Mouse (Mus musculus) natural killer cell, adult 2 months (primary cell): ENCODE results near the gene Megf9.

ENCODE experiments used
- DNase-seq, 2 experiments: peaks; one replicate each; pipeline ENCODE4 v3.0.0; 2022; ENCODE audit warnings: low spot score in 2 of 2

The Megf9 gene

DNA sequence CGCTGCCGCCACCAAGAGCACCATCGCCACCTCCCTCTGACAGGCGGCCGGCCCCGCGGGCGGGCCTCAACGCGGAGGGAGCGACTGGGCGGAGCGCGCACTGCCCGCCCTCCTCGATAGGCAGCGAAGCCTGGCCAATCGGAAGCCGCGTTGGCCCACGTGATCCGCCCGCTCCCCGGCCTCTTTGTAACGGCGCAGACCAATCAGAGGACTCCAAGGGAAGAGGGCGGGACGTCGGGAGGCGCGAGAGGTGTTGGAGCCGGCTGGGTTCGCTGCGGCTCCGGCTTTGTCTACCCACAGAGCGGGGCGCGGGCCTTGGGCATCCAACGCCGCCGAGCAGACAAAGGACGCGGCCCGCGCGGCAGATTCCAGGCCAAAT is at the start of gene Megf9:
TSS of gene Megf9 (minus strand) at position 105 of the 379 bp plus-strand sequence.
- DNase-seq = peak; percentile 95

DNA sequence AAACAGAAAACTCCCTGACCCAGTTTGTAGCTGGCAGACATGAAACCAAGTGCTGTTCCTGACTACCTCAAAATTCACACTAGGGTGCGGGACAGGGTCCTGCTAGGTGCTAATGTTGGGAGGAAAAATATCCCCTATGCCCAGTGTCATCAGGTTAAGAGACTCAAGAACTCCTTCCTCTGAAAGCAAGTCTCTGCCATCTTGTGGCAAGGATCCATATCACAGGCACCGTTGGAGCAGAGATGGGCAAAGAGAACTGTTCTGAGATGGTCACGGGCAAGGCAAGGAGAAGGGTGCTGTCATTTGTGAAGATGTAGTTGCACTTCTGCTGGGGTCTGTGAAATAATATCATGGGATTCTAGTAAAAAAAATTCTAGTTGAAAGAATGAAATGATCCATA is 44.9 kb upstream of the Megf9 start:
- no peak for DNase-seq

DNA sequence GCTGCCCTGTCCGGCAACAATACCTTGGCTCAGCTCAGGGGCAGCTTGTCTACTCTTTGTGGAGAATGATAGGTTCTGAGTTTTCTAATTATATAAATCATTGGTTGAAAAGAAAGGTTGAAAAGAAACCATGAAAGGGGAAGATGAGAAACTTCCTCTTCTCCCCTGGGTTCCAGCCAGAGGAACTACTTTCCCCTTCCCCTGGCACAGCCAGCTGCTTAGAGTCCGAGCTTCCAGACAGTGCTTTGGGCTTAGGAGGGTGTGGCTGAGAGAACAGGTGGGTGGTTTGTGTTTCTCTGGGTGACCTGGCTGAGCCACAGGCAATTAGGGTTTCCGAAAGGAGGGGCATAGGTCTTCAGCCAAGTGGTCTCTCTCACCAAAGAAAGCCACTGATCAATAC is 43.5 kb upstream of the Megf9 start:
- no peak for DNase-seq

DNA sequence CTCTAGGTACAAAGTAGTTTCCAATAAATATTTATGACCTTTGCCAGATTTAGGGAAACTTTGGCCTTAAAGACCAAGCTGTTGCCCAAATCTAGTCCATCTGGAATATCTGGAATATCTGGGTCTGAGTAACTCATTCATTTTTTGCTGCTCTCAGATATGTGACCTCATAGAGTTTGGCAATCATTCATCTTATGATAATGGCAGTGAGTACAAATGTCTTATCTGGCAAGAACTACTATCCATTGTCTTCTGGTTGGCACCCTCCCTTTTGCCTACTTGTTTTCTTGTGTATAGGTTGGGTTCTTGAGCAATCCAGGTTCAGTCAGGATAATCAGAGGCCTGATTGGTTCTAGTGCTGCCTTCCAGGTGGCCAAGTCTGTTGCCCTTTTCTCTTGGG is 41.3 kb upstream of the Megf9 start:
- DNase-seq = no peak

DNA sequence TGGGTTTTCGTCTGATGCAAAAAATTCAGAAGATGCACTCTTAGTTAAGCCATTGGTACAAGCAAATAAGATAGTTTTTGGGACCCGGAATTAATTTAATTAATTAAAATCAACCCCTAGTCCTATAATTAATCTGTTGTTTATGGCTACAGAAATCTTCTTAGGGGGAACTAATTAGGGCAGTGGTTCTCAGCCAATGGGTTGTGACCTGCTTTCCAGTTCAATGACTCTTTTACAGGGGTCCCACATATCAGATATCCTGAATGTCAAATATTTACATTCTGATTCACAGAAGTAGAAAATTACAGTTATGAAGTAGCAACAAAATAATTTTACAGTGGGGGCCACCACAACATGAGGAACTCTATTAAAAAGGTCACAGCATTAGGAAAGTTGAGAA is 39.1 kb upstream of the Megf9 start:
- DNase-seq = no peak

DNA sequence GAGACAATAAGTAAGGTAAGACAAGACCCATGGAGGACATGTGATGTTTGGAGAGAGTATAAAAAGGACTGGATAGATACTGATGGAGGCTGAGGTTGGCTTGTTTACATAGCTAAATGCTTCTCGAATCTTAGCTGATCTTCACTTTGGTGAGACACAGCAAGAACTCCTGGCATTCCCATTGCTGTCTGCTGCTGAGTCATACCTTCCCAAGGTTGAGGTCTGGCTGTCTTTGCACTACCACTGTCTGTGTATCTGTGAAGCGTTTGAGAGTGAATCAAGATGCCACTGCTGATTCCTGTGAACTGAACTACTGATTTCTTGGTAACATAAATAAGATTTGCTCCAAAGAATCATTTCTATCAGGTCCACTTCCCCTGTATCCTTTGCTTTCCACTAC is 19.1 kb upstream of the Megf9 start:
- no peak for DNase-seq

DNA sequence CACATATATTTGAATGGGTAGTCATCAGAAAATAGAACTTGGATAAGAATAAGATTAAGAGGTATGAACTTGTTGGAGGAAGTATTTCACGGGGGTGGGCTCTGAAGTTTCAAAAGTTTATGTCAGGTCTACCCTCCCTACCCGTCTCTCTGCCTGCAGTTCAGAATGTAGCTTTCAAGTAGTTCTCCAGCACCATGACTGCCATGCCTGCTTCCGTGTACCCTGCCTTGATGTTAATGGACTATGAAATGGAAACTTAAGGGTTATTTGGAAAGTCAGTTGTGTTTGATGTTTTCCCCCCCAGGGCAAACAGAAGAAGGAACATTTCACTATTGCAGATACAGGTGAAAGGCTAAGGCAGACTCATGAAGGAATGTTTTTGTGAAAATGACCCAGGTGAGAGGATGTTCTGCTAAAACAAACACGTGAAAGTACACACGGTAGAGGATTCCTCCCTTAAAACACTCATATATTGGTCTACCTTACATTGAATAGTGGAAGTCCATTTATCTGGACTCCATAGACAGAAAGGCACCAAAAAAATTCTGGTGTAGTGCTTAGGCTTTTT is 18.5 kb upstream of the Megf9 start:
- no peak for DNase-seq

DNA sequence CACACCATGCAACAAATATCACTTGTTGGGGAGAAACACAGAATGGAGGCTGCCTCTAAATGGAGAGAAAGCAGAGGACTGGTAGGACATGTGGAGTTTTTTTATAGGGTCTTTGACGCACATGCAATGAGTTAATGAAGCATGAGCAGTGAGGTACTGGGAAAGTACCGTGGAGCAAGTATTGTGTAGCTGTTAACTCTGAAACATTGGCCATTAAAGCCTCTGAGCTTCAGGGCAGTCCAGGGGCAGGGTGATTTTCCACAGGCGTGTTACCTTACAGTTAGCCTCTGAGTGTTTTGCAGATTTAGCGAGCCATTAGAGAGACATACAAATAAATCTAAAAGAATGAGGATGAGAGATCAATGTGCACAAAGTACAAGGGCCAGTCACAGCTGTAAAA is 17.3 kb upstream of the Megf9 start:
- no peak for DNase-seq

DNA sequence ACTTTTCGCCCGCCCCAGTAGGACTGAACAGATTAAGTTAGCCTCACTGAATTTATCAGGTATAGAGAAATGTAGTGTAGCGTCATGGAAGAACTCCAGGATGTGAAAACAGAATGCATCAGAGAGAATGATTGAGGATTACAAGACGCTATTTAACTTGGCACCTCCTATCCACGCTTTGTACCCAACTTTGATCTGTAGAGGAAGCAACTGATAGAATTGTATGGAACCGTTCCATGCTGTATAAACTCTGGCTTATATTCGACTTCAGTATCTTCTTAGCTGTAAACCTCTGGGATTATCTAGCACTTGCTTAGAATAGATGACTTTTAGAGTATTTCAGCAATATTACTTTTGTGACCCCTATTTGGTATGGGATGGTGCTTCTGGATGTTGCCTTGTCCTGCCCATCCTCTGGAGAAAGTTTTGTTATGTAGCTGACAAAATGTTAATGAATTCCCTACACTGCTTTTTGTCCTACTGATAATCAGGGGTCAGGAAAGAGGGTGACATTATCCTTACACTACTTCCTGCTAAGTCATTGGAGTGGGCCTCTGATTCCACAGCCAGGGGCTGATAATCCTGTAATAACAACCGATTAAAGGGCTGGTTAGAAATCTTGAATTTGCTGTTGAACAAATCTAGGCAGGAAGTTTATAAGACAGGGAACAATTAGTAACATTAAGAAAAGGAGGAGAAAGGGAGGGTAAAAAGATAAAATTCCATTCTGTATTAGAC is 12.8 kb upstream of the Megf9 start:
- no peak for DNase-seq

DNA sequence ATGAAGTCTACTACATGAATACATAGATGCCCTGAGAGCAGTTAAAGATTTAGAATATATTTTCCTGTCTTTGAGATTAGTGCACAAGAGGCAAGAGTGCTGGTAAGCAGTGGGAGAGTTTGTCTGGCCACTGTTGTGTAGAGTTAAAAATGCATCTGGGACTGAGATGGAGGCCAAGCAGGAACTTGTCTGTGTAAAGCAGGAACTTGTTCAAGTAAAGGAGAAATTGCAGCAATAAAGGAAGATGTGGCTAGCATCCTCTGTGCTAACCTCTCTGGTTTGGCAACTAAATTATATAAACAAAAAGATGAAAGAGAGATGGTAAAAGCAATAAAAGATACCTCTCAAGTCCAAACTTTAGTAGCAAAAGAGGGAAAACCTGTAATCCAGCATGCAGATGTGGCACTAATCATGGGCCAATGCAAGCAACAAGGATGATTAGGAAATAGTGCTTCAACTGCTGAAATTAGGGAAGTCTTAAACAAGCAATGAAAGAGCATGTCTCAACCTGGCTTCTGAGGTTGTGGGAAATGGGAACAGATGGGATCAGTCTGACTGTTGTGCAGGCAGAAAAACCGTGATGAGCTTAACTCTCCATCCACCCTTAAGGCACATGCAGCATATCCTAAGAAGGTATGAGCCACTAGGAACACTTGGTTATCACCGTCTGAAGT is 11.2 kb upstream of the Megf9 start:
- no peak for DNase-seq

DNA sequence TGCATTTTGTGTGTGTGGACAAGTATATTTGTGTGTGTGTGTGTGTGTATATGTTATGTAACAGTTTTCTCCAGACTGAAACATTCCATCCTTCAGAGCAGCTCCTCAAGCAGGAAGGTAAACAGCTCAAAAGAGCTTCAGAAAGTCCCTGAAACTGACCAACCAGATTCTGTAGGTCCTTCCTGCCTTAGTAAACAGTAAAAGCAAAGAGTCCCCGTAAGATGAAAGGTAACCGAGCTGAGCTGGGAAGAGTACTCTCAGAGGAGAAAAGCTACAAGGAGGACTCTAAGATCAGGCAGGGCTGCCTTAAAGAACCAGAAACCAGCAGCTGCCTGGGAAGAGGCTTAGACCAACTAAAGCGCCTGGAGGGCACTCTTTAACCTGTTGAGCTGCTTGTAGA is 9.6 kb upstream of the Megf9 start:
- no peak for DNase-seq

DNA sequence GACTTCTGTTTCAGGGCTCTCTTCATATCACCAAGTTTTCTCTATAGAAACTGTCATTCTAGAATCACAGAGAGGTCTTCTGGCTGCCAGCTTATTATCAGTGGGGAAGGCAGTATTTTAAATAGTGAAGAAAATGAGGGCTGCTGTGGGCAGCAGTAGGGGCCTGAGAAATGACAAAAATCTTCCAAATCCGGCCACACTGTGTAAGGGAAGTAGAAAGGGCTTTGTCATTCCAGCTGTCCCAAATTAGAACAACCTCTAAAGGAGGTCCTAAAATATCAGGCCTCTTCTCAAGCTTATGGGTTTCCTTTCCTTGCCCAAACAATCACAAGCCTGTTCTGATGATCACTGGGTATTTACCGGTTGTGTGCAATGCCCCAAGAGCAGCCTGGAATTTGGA is 7.6 kb upstream of the Megf9 start:
- no peak for DNase-seq

DNA sequence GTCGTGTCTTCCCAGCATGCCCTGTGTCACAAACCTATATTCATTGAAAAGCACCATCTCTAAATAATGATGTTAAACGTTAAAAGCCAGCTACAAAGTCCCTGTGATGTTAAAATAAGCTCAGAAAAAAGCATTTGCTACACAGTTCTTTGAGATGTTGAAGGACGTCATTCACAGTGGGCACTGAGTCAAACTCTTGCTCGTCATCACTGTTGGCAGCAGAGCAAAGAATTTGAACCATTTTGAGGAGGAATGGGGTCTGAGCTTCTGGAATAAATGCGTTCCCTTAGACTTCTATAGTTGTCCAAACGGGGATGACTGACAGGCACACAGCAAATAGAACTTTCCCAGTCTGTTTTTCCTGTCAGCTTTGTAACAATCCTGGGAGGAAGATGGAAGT is 5.9 kb upstream of the Megf9 start:
- no peak for DNase-seq

DNA sequence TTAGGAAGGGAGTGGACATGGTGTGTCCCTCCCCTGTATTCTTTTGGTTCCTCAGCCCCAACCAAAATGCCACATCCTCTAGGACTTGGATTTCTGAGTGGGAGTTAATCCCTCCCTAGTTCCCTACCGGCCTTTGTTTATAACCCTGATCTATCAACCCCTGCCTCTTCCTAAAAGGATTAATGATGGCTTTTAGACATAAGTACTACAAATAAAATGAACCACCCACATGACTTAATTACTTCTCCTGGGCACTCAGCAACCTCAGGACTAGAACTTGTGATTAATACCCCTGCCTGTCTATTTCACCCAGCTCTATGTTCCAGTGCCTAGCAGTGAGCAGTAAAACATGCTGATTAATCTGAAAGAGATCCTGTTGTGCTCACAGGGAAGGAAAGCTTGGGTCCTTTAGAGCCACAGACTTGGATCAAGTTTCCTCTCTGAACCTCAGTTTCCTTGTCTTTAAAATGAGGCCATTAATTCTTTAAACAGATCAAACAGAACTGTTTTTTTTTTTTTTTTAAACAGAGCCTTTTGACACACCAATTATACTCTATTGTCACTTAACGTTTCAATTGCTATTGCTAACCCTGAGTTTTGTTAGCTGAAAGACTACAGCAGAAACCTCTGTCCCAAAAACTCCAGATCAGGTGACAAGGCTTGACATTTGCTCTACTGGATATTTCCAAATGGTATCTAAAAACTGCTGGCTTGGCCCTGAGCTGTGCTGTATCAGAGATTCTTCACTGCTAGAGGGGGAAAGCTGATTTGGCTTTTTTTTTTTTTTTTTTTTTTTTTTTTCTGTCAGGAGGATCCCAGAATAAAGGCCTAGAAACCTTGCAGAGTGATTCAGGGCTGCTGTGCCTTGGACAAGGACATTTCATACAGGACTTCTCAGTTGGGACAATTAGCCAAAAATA is 2.1 kb upstream of the Megf9 start:
- DNase-seq = no peak

DNA sequence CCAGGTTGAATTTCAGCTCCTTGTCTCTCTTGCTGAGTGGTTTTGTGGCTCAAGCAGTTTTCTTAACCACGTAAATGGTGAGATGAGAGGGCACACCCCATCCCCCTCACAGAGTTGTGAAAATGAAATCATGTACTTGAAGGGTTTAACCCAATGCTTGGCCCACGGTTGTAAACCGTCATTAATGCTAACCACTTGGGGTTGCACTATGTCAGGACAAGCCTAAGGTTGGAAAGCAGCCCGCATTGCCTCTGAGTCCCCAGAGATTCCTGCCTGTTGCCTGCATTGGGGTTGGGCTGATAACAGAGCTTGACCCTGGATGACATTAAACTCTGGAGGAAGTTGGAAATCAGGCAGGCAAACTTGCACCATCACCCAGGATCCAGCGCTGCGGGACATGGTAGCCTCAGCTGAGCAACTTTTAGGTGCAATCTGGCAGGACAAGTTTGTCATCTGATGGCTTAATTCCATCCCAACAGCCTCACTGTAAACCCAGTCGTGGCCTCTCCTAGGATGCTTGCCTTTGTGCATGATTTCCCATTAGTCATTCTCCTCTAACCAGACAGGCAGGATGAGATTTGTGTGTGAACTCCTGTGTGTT is 1.0 kb upstream of the Megf9 start:
- peak; percentile 26 to 56 for DNase-seq

DNA sequence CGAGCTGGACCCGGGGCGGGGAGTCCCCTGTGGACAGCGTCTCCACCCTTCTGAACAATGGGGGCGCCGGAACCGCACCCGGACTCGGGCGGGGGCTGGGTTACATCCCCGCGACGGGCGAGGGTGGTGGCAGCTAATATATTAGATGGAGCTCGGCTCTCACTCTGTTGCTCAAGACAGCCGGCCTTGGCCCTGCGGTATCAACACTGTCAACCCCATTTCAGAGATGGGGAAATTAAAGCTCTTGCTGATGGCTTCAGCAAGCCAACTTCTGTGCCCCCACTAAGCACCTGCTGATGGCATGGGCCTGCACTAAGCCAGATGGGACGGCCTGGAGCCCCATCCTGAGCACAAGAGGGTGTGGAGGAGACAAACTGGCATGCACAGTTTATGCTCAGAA is 494 bp upstream of the Megf9 start:
- no peak for DNase-seq

DNA sequence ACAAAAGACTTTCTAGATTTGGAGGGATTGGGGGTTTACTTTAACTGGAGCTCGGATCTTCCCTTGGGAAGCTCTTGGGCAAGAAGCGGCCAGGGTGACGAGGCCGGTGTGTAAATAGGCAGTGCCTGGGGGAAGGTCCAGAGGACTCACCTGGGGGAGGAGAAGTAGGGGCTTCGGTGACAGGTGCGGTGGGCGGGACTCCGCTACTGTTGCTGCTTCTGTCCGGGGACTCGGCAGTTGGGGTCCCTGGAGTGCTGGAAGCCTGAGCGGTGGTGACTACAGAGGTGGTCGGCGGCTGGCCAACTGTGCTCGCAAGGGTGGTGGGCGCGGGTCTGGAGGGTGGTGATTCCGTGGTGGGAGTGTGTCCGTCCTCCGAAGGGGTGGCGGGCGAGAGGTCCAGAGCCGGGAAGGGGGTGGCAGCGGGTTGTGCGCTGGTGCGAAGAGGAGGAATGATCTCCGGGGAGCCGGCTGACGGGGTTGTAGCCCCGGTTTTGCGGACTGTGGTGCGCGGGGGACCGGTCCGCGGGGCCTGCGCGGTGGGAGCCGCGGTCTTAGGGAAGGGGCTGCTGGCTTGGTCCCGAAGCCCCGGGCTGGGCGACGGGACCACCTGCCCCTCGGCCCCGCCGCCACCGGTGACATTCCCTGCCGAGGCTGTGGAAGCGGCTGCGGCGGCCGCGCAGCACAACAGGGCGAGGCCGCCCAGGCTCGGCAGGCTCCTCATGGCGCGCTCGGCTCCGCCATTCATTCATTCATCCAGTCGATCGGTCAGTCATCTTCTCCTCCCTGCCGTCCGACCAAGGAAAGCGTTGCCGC is 511 bp downstream of the Megf9 start:
- DNase-seq = peak in 1 of 2 experiments; percentile 5

DNA sequence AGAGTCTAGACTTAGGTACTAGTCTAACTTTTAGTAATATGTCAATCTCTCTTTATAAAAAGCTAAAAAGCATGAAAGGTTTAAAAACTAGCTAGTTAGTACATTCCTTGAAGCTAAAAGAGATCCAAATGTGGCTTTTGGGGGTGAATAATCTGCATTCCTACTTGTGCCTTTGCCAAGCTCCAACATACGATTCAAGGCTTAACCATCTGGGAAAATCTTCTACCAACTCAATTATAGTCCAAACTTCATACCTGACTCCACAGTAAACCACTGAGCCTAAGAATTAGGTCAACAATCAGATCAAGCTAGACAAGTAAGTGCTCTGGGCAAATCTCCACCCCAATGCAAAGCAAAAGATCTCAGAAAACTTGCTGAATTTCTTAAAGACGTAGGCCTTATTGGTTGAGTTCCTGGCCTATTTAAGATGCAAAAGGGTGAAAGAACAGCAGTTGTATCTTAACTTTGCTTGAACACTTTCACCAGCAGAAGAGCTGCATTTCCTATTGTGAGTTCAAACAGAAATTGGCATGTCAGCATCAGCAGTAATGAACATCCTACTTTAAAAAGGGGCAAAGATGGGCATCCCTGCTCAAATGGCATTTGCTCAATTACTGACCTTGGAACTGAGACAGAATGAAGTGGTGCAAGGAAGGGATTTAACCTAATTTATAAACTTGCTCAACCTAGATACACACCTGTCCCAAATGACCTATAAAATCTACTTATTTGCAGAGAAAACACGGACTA is 1.6 kb downstream of the Megf9 start:
- no peak for DNase-seq

DNA sequence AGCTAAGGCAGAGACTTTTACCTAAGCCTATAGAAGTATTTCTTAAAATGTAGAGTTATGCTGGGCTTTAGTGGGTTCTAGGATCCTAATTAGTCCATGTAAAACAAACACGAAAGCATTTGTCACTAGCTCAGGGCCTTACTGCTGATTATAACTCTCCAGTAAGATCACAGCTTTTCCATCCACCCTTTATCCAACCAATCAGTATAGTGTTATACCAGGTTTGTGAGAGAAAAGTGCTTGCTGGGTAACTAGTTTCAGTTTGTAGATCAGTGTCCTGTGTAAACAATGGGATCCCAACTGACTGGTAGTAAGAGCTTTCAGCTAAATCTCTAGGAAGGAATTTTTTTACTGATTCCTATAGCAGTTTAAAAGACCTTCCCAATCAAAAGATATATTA is 3.8 kb downstream of the Megf9 start:
- DNase-seq = no peak

DNA sequence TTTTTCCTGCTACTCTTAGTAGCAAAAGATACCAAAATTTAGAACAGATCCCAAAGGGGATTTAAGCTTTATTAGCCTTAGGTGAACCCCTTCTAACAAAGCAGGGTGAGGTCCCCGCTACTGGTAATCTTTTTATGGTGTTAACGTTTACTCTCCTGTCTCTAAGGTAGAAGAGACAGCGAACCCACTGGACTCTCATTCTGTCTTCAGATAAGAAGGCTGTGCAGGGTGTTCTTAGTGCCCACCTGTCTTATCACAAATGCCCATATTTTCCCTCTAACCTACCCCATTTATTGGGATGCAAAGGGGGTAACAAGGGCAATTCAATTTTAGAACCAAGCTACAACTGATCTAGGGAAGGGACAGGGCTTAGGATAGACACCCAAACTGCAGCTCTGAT is 6.2 kb downstream of the Megf9 start:
- no peak for DNase-seq
